Mouse (Mus musculus) gastrocnemius, adult 8-10 months (tissue): ENCODE measurements around the gene Taok3. TPM values are rescaled to one million over a fixed set of nuclear protein-coding genes. Genes with fewer than 3 reads are reported as not detected.

Source experiments
- DNase-seq, 2 experiments: peaks; one replicate each; pipeline ENCODE4 v3.0.0; 2022; ENCODE audit warnings: low spot score in 2 of 2
- total RNA-seq, 4 experiments: library from RNA; stranded (reverse); gene quantifications; 2 replicates each; pipeline ENCODE4 v1.2.4; 2022

Gene Taok3
- total RNA-seq, 4 experiments from 2014 or later: 3.0 to 4.5 (median 3.7) TPM

DNA sequence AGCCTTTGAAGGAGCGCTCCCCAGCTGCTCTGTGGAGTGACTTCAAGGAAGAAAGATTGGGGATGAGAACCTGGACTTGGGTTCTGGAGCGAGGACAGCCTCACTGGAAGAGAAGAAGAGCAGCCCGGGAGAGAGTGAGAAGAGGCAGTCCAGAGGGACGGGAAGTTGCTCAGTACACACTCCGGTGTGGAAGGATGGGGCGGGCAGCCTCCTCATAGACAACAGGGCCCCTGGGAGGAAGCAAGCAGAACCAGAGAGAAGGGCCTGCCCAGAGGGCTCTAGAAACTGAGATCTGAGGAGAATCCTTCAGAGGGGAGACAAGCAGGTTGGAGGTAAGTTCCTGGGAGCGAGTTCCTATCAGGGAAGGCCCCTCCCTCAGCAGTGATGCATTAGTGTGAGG lies 20.4 kb downstream of the Taok3 start:
- no peak for DNase-seq

GRCm38 (mm10) chr5:117143721-117144135 lies 23.8 kb downstream of the Taok3 start:
- DNase-seq: no peak

DNA sequence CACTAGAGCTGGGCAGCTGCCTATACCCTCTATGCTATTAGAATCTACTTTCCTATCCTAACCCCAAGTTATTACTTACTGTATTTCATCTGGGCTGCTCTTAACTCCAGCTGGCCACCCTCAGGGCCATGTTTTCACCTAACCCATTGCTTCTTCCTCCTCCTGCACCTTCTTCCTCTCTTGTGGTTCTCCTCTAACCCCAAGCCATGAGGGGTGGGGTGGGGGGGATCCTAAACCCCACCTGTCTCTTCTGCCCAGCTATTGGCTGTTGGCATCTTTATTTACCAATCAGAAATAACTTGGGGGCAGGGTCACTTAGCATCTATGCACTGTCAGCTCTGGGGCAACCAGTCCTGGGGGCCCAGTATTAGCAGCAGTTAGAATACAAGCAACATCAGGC lies 26.2 kb downstream of the Taok3 start:
- DNase-seq: no peak

DNA sequence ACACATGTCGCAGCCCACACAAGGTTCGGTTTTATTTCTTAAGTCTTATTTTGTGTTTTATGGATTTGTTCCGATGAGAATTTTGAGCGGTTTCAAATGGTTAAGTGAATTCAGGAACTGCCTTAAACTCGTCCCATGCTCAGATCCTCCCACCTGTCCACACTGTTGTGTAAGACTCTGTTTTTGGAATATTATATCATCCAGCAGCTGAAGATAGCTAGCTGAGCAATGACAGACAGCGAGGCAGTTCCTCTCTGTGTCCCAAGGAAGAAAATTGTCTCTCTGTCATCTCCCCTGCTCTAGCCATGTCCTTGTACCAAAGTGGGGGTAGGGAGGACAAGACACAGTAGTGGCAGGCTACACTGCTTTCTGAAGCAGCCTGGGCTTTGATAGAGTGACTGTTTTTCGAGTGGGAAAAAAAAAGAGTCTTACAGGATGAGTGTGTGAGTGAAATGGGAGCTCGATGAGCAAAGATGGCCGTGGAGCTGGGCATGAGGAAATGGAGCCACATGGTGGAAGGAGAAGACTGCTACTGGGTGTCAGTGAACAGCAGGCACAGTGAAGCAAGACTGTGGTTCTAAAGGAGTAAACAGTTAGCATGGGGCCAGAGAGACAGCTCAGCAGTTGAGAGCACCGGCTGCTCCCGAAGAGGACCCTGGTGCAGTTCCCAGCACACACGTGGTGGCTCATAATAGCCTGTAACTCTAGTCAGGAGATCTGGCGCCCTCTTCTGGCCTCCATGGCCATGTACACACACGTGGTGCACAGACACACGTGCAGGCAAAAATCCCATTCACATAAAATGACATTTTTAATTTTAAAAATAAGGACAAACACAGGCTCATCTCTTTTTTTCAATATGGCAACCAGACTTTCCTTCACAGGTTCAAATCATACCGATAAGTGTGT lies 27.5 kb downstream of the Taok3 start:
- DNase-seq: no peak

GRCm38 (mm10) chr5:117149054-117149942 lies 29.4 kb downstream of the Taok3 start:
- DNase-seq: no peak

DNA sequence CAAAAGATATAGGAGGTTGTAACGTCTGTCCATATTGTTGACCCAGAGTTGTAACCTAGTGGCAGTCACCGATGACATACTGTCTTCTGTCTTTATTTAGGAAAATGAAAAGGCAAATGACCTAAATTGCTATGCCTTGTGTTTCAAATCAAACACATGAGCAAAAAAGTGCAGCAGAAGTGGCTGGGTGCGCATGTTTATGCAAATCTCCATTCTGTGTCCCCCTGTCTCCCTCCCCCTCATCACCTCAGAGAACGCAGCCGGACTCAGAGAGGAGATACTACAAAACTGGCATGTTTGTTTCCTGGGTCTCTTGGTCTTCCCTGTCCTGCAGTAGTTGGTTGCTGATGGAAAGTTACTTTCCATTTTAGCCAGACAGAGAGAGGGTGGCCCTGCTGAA lies 30.1 kb downstream of the Taok3 start:
- no peak for DNase-seq

- no peak for DNase-seq
Observed at GRCm38 (mm10) chr5:117152944-117153343, 33.0 kb downstream of the Taok3 start.

DNA sequence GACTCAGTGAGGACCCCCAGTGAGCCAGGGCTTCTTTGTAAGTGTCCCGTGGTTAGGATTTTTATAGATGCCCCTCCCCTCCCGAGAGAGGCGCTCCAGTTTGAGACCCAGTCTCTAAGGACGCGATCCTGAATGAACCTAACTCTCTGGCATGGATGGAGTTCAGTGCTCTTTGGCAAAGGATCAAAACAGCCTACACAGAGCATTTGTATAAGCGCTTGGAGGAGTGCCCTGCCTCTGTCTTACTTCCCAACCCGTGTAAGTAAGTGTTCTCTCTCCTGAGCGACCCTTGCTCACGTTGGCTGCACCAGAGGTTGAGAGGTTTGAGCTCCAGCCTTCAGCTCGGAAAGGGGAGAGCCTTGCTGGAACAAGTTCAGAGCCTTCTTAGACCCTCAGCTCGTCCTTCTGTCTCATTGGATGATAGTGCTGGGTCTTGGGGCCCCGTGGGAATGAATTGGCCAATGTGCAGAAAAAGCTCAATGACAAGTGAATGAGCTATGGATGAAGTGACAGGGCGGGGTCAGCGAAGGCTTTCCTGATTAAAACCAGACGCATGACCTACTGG lies 33.7 kb downstream of the Taok3 start:
- peak; percentile 32 to 60 for DNase-seq

- DNase-seq: peak; percentile 35 to 46
Observed at GRCm38 (mm10) chr5:117158335-117159018, 38.5 kb downstream of the Taok3 start.

DNA sequence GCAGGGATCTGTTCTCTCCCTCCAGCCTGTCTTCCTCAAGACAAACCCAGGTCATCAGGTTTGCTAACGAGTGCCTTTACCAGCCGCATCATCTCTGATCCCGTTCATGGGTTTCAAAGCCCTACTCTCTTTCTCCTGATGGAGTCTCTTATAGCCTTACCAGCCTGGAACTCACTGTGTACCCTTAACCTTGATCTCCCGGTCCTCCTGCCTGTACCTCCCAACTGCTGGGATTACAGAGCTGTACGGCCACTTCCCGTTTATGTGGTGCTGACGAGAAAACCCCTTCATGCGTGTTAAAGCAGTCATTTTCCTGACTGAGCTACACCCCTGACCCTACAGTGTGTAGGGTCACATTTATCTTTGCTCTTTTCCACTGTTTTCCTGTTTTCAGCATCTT lies 39.4 kb downstream of the Taok3 start:
- no peak for DNase-seq

DNA sequence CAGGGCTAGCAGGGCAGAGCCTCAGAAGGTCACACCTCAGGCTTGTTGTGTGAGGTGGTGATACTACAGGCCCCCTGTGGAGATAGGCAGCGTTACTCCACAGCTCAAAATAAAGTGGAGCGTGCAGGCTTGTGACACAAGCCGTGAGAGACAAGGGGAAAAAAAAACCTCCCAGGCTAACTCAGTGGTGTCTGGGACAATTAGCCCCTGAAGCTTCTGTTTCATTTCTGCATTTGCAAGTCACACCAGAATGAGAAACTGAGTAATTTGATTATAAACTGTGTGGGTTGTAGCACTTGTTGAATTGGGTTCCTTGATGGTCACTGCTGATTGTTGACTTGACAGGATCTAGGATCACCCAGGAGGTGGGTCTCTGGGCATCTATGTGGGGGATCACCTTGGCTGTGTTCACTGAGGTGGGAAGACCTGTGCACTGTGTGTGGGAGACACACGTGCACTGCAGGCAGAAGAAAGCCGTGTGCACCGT lies 39.9 kb downstream of the Taok3 start:
- DNase-seq: no peak

- no peak for DNase-seq
Observed at GRCm38 (mm10) chr5:117160499-117160898, 40.6 kb downstream of the Taok3 start.

GRCm38 (mm10) chr5:117163790-117164189 lies 43.9 kb downstream of the Taok3 start:
- DNase-seq: no peak

DNA sequence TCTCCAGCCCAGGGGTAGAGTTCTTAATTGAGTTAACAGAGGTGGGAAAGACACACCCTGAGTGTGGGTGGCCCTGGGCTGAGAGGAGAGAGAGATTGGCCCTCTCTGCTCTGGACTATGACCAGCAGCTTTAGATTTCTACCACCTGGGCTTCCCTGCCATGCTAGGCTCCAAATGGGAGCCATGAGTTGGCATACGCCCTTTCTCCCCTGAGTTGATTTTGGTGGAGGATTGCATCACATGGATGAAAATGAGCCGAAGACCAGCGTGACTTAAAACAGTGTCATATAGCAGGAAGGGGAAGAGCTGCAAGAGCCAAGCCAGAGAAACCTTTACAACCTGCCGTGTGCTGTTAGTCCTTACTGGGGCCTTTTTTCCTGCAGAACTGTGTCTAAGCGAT lies 44.6 kb downstream of the Taok3 start:
- no peak for DNase-seq

- DNase-seq: no peak
Observed at GRCm38 (mm10) chr5:117164923-117165322, 45.0 kb downstream of the Taok3 start.

- no peak for DNase-seq
Observed at GRCm38 (mm10) chr5:117165946-117166345, 46.0 kb downstream of the Taok3 start.

DNA sequence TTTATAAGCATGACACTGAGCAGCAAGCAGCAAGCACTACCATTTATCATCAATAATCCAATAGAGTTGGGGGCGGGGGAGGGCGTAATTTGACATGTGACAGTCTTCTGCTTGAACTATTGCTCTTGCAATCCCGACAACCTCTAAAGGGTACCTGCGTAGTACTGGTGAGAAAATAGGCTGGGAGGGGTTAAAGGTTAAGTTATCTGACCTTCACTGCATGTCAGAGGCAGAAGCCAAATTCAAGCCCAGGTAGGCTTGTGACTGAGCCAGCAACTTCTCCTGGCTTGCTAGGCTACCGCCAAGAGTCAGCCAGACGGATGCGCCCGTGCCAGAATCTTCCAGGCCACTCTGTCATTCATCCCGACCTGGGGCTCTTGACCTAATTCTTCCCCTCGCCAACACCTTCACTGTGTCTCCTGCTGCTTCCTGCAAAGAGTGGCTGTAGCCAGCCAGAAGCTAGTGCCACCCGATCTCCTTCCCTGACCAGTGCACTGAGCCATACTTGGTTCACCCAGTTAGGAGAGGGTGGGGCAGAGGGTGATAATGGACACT lies 47.0 kb downstream of the Taok3 start:
- peak; percentile 54 to 77 for DNase-seq

- DNase-seq: no peak
Observed at GRCm38 (mm10) chr5:117168351-117169100, 48.6 kb downstream of the Taok3 start.

DNA sequence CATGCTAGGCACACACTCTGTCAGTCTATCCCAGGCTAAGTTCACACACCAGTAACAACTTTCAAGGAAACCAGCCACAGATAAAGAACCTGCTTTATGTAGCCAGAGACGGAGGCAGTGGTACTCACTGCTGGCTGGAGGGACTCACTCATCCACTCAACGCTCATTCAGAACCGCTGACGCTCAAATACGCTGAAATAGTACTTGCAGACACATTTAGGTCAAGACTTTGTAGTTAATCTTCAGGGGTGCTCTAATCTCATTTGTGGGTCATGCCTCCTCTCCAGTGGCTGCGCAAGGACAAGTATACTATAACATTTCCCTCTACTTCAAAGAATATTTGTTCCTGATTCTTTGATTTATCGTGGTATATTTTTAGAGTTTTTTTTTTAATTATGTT lies 54.1 kb downstream of the Taok3 start:
- no peak for DNase-seq

DNA sequence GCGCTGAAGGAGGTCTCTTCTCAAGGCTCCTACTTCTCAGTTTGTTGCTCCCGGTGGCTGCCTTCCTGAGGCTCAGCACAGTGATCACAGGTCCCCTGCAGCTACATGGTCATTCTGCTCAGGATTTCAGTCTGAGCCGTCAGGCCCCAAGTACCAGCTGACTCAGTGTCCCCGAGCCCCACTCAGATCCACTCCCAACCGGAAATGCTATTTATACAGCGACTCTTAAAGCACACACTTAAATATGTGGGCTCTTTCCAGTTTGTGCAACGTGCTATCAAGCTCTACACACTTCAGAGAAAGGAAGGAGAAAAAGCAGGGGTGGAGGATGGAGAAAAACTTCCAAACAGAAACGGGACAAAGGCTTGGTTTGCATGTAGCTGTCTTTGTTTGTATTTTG lies 56.0 kb downstream of the Taok3 start:
- DNase-seq: no peak
